Mouse (Mus musculus): ENCODE results near the gene Akp3. TPM values are rescaled to one million over a fixed set of nuclear protein-coding genes. Genes with fewer than 3 reads are reported as not detected.

Gene Akp3
- polyA plus RNA-seq, 1 experiment from 2014 or later = not detected

DNA sequence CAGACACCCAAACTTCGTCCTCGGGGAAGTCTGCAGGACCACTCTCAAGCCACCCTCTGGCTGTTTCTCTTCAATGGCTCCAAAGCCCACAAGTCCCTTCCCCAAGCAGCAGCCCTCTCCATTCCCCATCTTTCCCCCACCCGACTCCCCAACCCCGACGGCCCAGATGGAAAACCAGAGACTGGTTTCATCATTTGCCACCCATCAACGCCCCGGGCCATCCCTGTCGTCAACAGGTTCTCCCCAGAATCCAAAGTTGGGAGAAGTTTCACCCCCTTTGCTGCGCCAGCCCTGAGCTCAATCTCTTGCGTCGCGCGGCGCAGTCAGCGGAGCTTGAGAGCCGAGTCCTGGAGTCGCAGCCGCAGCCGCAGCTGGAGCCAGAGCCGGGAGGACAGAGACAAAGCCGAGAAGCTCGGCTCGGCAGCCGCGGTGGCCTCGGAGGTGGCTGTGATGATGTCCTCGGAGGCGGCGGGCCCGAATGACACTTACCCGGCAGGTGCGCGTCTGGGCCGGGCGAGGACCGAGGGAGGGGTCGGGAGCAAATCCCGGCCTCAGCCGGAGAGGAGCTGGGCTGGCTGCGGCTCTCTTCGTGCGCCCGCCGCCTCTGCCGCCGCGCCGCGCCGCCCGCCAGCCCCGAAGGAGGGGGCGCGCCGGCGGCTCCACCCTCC, 30.9 kb downstream of the Akp3 start:
- 0 out of 2 replicates have a peak, but pooled peaks cover 8% of the 10 kb centered on the region for H3K4me1 ChIP-seq
- H3K4me2 ChIP-seq = peak overlapping the region; percentile 35
- 3% methylated on average over 39 of the region's 56 CpGs for WGBS (ENCODE audit: insufficient replicate concordance)
- H3K4me3 ChIP-seq = peak overlapping the region; percentile 17
- H3K27me3 ChIP-seq (replicated peaks) = peaks cover 99% of the 10 kb centered on the region
- H3K9ac ChIP-seq = no peak overlapping the region
- ATAC-seq = no peak
- no peaks in the 10 kb centered on the region for H3K36me3 ChIP-seq
- H3K27ac ChIP-seq = no peak overlapping the region
- H3K9me3 ChIP-seq (replicated peaks) = no peaks in the 10 kb centered on the region

DNA sequence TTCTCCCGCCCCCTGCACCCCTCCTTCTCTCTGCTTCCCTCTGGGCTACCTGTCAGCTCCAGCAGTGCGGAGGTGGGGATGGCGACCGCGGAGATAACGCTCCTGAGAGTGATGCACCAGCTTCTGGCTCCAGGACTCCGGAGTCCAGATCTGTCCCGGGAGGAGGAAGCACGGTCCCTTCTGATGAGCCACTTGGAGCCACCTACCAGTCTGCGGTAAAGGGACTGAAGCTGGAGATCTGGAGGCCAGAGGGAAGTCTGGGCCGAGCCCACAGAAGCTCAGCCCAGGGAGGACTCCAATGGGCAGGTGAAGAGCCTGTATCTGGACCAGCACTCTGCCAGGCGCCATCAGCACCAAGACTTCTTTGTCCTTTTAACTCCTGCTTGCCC, 31.4 kb downstream of the Akp3 start, which contains the start of gene Ecel1:
TSS of gene Ecel1 (minus strand) at position 323 of the 389 bp plus-strand sequence.
- Histone ChIP-seq H3K9ac (no peak within 1 kb of the TSS), H3K27ac (no peak within 1 kb of the TSS), H3K9me3 (replicated peaks) (no peaks in the 10 kb centered on the region), H3K27me3 (replicated peaks) (peaks cover 98% of the 10 kb centered on the region), H3K36me3 (no peaks in the 10 kb centered on the region), H3K4me2 (peak within 1 kb of the TSS; percentile 35), H3K4me3 (peak within 1 kb of the TSS; percentile 17), H3K4me1 (0 out of 2 replicates have a peak, but pooled peaks cover 8% of the 10 kb centered on the region)
- ATAC-seq = no peak
- WGBS (ENCODE audit: insufficient replicate concordance) = 3% methylated on average over 11 of the region's 12 CpGs

- Histone ChIP-seq H3K9me3 (replicated peaks) (no peaks in the 10 kb centered on the region), H3K27me3 (replicated peaks) (peaks cover 97% of the 10 kb centered on the region), H3K4me3 (no peak overlapping the region), H3K4me2 (no peak overlapping the region), H3K27ac (no peak overlapping the region), H3K9ac (no peak overlapping the region), H3K36me3 (no peaks in the 10 kb centered on the region), H3K4me1 (0 out of 2 replicates have a peak, but pooled peaks cover 5% of the 10 kb centered on the region)
- ATAC-seq = no peak
- 52% methylated on average over 3 of the region's 3 CpGs for WGBS (ENCODE audit: insufficient replicate concordance)
These were observed 34.6 kb downstream of the Akp3 start for GRCm38 (mm10) chr1:87159396-87159795.

DNA sequence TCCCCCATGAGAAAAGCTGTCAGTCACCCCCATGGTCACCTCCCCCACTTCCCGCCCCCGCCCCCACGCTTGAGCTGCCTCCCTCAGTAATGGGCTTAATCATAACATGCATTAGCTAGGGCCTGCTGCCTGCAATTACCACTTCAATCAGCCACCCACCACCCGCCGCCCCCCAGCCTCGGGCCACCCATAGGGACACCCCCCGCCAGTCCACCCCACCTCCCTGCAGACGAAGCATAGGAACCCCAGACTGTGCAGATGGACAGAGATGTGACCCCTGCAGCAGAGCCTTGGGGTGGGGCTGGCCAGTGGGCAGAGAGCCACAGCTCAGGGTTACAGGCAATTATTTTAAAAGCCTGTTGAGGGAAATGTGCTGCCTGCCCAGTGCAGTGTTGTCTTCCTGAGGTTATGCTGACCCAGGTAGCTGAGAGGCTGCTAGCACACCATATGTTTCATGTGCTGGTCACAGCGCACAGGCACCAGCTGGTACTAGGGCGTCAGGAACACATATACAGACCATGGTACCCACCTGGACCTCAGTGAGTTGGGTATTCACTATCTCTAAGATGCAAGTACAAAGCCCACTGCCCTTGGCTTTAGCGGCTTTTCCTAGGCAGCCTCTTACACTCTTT, 39.5 kb downstream of the Akp3 start:
- Histone ChIP-seq H3K4me1 (no peaks in the 10 kb centered on the region), H3K9me3 (replicated peaks) (no peaks in the 10 kb centered on the region), H3K27ac (no peak overlapping the region), H3K9ac (no peak overlapping the region), H3K36me3 (no peaks in the 10 kb centered on the region), H3K27me3 (replicated peaks) (peaks cover 97% of the 10 kb centered on the region), H3K4me3 (no peak overlapping the region), H3K4me2 (no peak overlapping the region)
- WGBS (ENCODE audit: insufficient replicate concordance) = 28% methylated on average over 11 of the region's 11 CpGs
- ATAC-seq = no peak

DNA sequence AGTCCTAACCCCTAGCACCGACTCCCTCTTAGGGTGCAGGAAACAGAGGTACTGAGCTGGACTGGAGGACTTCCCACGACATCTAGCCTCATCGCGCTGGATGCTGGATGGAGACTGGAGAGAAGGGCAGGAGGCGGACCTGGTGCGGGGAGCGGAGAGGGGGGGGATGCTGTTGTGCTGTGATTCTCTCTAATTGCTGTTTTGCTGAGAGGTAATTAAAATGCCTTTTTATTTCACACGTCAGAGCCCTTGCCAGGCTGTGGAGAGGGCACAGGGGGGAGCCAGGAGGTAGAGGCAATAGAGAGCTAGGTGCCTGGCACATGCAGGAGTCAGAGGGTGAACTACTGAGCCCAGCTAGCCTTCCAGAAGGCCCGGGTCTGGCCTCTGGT, 40.0 kb downstream of the Akp3 start:
- no peak overlapping the region for H3K9ac ChIP-seq
- peaks cover 97% of the 10 kb centered on the region for H3K27me3 ChIP-seq (replicated peaks)
- no peak overlapping the region for H3K4me2 ChIP-seq
- 46% methylated on average over 9 of the region's 9 CpGs for WGBS (ENCODE audit: insufficient replicate concordance)
- no peaks in the 10 kb centered on the region for H3K36me3 ChIP-seq
- H3K27ac ChIP-seq = no peak overlapping the region
- no peak overlapping the region for H3K4me3 ChIP-seq
- ATAC-seq = no peak
- no peaks in the 10 kb centered on the region for H3K9me3 ChIP-seq (replicated peaks)
- H3K4me1 ChIP-seq = no peaks in the 10 kb centered on the region

DNA sequence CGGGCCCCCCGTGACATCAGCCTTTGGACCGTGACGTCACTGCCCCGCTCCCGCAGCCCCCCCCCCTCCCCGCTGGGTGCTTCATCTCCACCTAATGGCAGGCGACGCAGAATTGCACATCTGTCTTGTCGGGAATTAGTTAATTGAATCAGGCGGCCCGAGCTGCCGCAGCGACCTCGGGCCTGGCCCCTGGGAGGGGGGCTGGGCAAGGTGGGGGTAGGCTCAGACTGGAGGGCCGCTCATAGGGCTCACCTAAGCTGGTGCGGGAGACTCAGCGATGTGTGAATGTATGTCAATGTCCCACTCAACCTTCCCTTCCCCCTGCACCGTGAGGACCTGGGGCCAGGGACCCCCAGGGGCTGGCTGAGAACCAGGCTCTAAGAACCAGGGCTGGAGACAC, 45.7 kb downstream of the Akp3 start:
- Histone ChIP-seq H3K9ac (no peak overlapping the region), H3K4me1 (peaks cover 6% of the 10 kb centered on the region; the same call in 1 of the 2 replicates), H3K27me3 (replicated peaks) (peaks cover 92% of the 10 kb centered on the region), H3K4me3 (no peak overlapping the region), H3K9me3 (replicated peaks) (no peaks in the 10 kb centered on the region), H3K4me2 (0 out of 2 replicates have a peak overlapping the region, but pooled peaks have one; percentile 13), H3K27ac (no peak overlapping the region), H3K36me3 (no peaks in the 10 kb centered on the region)
- ATAC-seq = no peak
- 25% methylated on average over 19 of the region's 19 CpGs for WGBS (ENCODE audit: insufficient replicate concordance)

GRCm38 (mm10) chr1:87171312-87171711, 46.5 kb downstream of the Akp3 start:
- Histone ChIP-seq H3K27me3 (replicated peaks) (peaks cover 89% of the 10 kb centered on the region), H3K4me2 (no peak overlapping the region), H3K9ac (no peak overlapping the region), H3K4me1 (peaks cover 6% of the 10 kb centered on the region; the same call in 1 of the 2 replicates), H3K9me3 (replicated peaks) (no peaks in the 10 kb centered on the region), H3K27ac (no peak overlapping the region), H3K4me3 (no peak overlapping the region), H3K36me3 (no peaks in the 10 kb centered on the region)
- ATAC-seq = no peak
- 41% methylated on average over 1 of the region's 1 CpGs for WGBS (ENCODE audit: insufficient replicate concordance)

DNA sequence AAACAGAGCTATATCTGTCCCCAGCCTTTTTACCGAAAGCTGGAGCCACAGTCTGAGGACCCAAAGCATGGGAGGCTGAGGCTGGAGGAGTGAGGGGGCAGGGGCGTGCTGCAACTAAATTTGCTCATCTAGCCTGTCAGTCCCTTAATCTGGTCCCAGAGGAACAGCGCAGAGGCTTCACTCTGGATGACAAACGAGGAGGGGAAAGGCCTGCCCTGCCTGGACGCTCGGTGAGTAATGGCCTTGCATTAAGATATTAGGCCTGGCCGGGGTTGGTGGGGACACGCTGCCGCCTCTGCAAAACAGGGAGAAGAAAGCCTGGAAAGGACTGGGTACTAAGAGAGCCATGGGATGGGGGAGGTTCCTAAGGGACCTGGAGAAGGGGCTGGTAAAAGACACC, 47.5 kb downstream of the Akp3 start:
- 49% methylated on average over 9 of the region's 9 CpGs for WGBS (ENCODE audit: insufficient replicate concordance)
- Histone ChIP-seq H3K27ac (no peak overlapping the region), H3K9me3 (replicated peaks) (no peaks in the 10 kb centered on the region), H3K4me1 (peaks cover 6% of the 10 kb centered on the region; the same call in 1 of the 2 replicates), H3K4me3 (no peak overlapping the region), H3K4me2 (no peak overlapping the region), H3K36me3 (no peaks in the 10 kb centered on the region), H3K27me3 (replicated peaks) (peaks cover 88% of the 10 kb centered on the region), H3K9ac (no peak overlapping the region)
- ATAC-seq = no peak

GRCm38 (mm10) chr1:87174006-87174955, 49.5 kb downstream of the Akp3 start:
- Histone ChIP-seq H3K9me3 (replicated peaks) (no peaks in the 10 kb centered on the region), H3K9ac (no peak overlapping the region), H3K27me3 (replicated peaks) (peaks cover 71% of the 10 kb centered on the region), H3K4me3 (no peak overlapping the region), H3K36me3 (no peaks in the 10 kb centered on the region), H3K4me1 (peaks cover 6% of the 10 kb centered on the region; the same call in 1 of the 2 replicates), H3K27ac (no peak overlapping the region), H3K4me2 (peak overlapping the region; percentile 28; the same call in 1 of the 2 replicates)
- WGBS (ENCODE audit: insufficient replicate concordance) = 27% methylated on average over 25 of the region's 28 CpGs
- no peak for ATAC-seq

DNA sequence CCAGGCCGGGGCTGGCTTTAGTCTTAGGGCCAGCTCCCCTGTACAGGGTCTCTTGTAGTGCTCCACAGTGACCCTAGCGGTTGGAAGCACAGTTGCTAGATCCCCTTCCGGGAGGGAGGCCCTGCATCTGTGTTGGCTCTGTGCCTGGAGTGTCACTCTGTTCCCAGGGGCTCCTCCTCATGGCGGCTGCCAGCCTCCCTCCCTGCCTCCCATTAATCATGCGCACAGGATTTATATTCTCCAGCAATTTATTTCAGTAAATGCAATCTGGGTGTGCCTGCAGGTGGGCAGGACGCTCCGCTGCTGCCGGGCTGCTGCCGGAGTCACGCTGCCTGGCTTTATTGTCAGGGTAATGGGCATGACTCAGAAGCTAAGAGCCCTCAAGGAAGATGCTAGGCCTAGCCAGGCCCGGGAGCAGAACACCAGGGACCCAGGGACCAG, 51.1 kb downstream of the Akp3 start:
- no peak for ATAC-seq
- Histone ChIP-seq H3K9ac (no peak overlapping the region), H3K4me3 (no peak overlapping the region), H3K36me3 (no peaks in the 10 kb centered on the region), H3K9me3 (replicated peaks) (no peaks in the 10 kb centered on the region), H3K27ac (no peak overlapping the region), H3K4me1 (no peaks in the 10 kb centered on the region), H3K4me2 (no peak overlapping the region), H3K27me3 (replicated peaks) (peaks cover 64% of the 10 kb centered on the region)
- 30% methylated on average over 11 of the region's 11 CpGs for WGBS (ENCODE audit: insufficient replicate concordance)
